Mouse (Mus musculus) brain, embryonic 18.5 days (tissue): ENCODE measurements around the gene Celsr1.

Experiments used
- DNase-seq: peaks from one replicate; pipeline ENCODE4 v3.0.0-alpha.2; 2012; ENCODE audit warnings: low read depth, low spot score

The Celsr1 gene

DNA sequence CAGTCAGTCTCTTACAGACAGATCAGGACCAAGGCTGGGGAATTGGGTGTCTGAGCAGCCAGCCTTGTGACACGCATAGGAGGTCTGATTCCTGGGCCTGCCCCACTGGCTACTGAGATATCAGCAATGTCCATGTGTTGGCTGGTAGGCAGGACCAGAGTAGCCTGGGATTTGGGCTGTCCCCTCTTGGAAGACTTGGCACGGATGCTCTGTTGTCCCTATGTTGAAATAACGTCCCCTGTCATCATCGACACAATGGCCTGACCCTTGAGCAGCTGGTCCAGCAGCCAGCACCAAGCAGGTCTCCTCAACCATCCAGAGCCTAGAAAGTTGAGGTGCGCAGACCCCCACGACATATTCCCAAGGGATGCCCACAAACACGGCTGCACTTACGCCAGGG lies 70.9 kb downstream of the Celsr1 start:
- DNase-seq = no peak

DNA sequence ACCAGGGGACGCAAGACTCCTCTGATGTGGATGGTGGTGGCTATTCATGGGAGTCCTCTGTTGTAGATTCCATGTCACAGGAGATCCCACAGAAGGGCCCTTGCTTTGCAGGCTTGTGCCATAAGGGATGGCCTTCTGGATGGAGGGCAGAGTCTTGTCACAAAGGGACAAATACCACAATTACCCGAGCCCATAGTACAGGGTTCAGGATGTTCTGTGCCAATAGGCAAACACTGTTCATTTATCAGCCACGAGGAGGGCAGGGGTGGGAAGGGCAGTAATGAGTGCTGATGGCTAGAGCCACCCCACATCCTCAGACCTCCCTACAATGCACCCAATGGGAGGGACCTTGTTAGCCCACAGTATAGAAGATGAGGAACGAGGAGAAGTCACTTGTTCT lies 71.9 kb downstream of the Celsr1 start:
- DNase-seq = no peak

DNA sequence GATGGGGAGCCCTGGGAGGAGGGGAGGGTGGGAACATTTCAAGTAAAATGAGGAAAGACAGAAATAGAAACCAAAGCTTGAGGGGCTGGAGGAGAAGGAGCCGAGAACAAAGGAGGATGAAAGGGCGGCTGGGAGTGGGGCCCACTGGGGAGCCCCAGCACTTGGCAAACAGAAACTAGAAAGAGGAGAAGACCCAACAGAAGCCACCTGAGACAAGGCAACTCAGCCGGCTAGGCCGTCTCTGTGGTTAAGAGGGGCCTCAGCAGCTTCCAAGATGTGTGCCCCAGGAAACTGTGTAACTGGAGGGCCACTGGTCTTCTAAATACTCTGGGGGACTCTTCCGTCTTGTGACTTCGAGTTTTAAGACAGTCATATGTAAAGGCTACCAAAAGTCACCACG lies 72.4 kb downstream of the Celsr1 start:
- DNase-seq = no peak

DNA sequence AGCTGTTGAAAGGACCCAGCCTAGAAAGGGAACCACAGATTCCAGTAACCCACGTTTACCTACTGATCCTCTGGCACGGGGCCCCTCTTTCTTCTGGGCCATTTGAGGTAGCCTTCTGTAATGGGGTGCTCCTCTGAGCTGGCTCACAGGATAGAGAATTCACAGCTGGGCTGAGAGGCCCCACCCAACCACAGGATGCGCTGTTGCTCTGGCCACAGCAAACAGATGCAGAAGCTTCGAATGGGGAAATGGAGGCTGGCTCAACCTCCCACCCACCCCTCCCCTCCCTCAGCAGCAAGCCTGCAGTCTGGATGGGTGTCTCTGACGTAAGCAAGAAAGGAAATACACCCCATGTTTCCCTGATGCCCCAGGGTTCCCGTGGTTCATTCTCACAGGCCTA lies 77.4 kb downstream of the Celsr1 start:
- no peak for DNase-seq

DNA sequence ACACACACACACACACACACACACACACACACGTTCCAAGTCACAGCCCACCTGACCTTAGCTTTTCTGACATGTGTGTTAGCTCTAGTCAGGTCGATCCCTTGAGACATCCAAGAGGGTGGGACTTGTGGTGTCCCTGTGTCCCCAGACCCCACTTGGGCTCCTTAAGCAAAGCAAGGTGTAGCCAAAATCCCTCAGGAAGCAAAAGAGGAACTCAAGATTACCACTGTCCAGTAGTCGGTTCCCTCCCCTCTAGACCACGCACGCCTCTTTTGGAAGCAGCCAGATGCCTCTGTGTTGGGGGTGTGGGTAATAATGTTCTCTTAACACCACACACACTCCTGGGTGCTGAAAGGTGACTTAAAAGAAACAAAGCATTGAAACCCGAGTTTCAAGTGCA lies 80.1 kb downstream of the Celsr1 start:
- DNase-seq = no peak

DNA sequence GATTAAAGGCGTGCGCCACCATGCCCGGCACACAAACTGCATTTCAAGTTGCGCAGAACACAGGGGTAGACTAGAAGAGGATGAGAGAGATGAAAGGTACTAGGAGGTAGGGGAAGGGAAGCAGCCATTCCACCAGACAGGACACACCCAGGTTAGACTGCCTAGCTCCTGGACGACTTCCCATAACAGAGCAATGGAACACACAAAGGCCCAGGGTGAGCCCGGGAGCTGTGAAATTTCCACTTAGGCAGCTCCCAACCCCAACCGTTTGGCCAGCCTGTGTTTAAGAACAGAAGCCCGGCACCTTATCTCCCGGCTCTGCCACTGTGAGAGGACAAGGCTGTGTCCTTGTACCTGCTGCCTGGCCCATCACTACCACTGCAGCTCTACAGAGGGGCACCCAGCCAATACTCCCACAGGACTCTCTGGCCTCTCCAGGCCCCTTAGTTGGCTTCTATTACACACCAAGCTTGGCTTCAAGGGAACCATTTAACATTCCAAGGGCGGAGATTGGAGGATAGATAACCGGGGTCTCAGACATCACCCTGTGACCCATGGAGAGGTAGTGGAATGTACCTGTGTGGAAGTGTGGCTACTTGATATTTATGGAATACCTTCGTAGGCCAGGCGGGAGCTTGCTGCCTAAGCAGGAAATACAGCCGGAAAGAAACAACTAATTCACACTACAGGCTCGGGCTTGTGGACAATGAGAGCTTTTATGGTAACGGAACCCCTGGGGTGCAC lies 84.0 kb downstream of the Celsr1 start:
- no peak for DNase-seq

DNA sequence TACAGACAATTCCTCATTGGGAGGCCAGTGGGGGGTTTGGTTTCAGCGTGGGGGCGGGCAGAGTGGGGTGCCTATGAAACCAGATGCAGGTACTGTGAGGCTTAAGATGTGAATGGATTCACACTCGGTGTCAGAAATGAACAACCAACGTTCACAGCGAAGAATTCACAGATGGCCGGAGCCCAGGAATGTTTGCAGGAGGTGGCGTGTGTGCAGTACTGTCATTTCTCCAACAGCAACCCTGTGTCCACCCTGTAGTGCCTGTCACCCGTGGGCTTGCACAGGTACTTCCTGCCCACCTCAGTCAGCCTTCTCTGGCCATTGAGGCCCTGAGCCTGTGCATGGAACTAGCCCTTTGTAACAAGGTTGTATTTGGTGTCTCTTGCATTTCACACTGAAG lies 85.6 kb downstream of the Celsr1 start:
- DNase-seq = no peak

DNA sequence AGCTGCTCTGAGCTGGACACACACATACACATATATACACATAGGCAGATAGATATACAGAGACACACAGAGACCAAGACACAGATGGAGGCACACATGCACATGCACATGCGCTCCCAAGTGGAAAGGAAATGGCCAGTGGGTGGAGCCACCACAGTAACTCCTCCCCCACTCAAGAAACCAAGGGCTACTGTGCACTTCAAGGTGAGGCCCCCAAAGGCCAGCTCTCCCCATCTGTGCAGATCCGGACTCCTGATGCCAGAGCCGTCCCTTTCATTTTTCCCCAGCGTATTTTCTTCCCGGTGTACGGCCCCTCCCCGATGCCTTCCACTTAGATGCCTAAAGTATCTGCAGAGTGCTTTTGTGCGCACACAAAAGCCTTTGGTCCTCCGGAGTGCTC lies 86.0 kb downstream of the Celsr1 start:
- no peak for DNase-seq

DNA sequence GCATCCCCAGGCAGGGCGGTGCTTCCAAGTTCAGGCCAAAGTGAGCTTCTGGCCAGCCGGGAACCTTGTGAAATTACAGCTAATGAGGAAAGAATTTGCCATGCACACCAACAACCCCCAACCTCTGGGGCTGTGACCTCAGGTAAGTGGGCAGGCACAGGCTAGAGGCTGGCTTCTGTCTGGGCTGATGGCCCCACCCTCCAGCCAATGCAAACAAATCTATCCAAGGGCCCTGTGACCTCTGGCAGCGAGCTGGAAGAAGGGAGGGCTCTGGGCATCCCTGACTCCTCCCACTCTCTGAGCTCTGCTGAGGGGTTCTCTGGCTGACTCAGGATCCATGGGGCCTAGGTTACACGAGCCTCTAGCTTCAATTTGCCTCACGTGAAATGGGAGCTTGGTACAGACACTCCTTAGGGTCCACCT lies 97.9 kb downstream of the Celsr1 start:
- no peak for DNase-seq

DNA sequence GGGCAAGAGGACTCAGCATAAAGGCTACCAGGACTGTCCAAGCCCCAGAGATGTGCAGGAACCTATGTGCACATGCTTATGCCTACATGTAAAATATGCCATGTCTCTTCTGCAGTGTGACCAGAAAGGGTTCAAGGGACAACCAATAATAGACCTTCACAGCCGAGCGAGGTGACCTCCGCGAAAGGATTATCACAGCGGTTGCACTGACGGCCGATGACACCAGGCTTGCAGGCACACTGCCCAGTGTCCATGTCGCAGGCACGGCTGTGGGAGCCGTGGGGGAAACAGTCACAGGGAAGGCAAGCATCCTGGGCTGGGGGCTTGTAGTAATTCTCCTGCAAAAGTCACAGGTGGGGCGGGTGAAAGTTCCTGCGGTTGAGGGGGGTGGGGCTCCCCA lies 105.4 kb downstream of the Celsr1 start:
- no peak for DNase-seq

DNA sequence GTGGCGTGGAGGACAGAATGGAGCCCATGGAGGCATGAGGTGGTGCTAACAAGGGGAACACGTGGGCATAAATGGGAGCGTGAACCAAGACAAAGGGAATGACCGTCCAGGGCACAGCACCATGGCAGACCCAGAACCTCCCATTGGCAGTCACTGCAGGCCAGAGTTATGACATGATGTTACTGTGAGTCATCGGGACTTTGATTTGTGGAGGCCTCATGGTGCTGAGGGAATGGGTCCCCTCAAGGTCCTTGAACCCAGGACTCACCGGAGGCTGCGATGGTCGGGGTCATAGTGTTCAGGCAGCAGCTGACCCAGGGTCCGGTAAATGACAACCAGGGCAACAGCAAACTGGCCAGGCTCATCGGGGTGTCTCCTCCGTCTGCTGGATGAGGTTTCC lies 111.7 kb downstream of the Celsr1 start:
- DNase-seq = no peak

DNA sequence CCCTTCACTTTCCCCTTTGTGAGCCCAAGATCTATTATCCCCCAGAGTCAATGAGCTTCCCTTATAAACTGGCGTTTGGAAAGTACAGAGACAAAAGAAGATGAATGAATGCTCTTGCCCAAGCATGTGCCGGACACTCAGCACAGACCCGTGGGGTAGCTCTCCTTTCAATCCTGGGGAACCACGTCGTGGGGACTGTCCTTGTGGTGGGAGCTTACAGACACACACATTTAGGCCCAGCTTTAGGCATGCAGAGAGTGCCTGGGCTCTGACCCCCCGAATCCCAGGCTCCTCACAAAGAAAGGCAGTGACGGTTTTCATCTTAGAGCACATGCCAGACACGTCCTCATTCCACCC lies 113.7 kb downstream of the Celsr1 start:
- no peak for DNase-seq

DNA sequence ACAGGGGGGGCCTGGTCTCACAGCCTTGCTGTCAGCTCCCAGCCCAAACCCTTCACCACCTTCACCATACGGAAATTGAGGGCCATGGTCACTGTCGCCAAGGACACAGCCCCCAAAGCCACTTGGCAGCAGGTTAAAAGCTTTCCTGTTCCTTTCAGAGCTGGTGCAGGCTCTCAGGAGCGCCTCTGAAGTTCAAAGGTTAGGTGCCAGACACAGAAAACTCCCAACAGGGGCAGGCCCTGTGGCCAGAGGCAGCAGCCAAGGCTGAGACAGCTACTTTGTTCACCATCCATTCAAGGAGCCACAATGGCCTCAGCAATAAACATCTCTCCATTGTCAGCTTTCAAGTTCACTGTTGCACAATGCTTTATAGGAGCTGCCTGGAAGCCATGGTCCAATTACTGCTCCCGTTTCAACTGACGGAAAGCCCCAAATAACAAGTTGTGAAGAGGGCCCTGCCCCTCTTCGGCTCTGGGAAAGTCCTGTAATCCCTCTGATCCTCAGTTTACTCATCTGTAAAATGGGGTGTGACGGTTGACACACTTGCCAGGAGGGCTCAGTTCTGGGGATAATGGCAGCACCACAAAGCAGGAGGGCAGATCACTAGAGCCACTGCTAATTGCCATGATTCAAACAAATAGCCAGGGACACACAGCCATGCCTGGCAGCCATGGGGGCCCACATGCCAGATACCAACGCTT lies 114.2 kb downstream of the Celsr1 start:
- no peak for DNase-seq

DNA sequence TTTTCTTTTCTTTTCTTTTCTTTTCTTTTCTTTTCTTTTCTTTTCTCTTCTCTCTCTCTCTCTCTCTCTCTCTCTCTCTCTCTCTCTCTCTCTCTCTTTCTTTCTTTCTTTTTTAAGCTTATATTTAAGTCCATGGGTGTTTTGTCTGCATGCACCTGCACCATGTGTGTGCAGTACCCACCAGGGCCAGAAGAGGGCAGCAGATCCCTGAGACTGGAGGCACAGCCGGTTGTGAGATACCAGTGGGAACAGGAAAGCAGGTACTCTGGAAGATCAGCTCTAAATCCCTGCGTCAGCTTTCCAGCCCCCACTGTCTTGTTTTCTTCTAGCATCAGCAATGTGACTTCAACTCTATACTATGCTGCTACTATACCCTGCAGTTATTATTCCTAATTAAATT lies 120.0 kb downstream of the Celsr1 start:
- DNase-seq = no peak

DNA sequence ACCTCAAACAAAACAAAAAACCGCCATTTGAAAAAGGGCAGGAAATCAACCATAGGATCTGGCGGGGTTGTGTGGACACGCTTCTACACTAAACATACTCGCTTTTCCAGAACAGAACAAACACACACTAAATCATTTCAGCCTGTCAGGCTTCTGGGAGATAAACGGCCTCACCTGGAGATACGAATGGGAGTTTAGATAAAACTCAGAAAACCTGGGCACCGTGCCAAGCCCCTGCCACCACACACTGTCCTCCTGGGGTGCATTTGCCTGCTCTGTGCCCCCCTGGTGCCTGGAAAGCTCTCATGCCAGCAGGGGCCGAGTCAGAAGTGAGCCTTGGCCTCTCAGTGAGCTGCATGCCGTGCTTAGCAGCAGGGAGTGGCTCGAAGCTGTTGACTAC lies 123.6 kb downstream of the Celsr1 start:
- no peak for DNase-seq

DNA sequence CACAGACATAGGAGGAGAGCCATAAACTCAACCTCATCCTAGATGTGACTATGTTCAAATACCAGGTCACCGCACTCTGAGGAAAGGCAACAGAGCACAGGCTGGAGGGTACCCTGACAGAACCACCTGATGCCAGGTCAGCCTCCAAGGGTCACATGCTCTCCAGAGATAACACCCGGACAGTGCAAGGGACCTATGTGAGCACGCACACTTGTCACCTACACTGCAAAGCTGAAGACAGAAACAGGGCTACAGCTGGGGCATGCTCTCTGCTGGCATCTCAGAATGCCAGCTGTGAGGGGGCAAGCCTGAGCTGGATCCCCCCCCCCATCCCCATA lies 124.1 kb downstream of the Celsr1 start:
- no peak for DNase-seq

DNA sequence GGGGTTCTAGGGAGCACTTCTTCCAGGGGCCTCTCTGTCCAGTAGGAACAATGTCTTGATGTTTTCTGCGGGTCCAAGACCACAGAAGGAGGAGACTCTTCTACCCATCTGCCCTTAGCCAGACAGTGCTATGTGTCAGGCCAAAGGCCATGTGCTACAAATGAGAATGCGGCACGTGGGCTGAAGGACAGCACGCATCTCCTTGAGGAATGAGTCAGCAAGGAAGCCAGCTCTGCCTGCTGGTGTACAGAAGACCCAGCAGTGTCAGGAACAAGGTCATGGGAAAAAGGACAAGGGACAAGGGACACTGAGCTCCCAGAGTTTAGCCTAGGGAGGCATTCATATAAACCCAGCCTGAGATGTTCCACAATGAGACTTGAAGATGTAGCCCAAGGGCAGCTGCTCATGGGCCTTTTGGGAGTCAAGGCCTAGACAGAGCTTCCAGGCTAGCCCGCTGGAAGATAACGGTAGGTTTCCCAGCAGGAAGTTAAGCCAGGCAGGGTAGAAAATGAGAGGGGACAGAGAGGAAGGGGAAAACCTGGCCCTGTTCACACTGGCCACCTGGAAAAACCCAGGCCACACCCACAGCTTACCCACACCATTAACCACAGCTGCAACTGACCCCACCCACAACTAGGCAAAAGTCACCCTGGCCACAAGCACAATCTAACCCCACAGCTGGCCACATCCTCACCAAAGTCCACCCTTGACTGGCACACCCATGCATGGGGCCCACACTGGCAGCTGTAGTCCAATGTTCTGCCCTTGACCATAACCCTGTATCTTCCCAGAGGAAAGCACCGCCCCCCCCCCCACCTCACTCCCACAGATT lies 124.7 kb downstream of the Celsr1 start:
- no peak for DNase-seq

DNA sequence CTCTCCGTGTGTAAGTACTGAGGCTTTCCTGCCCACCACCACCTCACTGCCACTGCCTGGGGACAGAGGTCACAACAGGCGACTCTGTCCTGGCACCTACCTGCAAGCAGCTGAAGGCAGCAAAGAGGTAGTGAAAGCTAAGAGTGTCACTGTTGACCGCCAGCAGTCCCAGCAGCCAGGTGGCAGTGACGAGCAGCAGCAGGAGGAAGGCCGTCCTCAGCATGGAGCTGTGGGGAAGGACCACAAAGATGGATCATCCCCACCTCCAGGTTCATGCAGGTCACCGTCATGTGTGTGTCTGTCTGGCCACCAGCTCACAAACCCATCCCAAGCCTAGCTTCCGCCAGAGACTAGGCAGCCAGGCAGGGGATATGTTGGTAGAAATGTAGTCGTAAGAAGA lies 129.8 kb downstream of the Celsr1 start:
- no peak for DNase-seq

DNA sequence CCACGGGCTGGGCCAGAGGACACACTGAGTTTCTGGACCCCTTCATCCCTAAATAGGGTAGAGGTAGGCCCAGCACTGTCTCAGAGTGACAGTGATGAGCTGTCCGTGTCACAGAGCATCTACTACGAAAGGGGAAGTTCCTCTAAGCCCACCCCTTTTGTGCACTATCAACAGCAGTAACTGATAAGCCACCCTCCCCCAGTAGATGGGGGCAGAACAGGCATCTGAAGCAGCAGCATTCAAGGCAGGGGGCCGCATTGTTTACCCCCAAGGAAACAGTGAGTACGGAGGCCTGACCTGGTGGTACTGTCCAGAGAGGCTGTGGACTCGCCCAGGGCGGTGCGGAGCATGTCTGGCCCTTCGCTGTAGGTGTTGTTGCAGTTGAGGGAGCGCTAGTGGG lies 131.1 kb downstream of the Celsr1 start:
- DNase-seq = no peak

DNA sequence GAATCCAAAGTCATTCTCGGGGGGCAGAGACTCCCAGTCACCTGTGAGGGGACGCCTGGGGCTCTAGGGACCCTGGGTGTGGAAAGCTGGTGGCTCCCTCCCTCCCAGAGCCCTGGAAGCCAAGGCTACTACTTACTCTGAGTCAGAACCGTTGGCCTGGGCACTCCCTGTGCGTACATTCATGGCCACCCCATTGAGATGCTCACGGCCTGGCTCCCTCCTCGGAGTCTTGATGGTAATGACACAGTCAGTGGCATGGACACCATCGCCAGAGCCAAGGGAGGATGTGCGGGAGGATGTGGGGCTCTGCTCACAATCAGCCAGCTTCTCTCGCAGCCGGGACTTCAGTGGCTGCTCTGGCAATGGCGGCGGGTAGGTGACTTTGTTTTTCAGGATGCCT lies 132.8 kb downstream of the Celsr1 start:
- no peak for DNase-seq

DNA sequence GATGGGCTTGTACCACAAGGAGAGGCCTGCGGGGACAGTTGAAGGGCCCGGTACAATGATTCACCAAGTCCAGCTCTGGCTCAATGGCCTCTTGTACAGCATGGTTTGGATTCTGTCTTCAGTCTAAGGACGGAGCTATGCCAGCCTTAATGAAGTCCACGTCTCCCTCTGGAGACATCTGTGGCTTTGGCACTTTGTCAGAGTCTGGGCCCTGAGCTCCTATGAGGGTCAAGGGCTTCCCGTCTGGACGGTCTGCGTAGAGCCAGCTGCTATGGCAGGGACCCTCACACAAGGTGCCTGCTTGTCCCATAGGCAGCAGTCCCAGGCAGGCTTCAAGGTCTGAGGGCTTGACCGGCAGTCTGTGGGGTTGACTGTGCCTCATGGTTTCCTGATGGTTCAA lies 133.3 kb downstream of the Celsr1 start:
- DNase-seq = no peak

DNA sequence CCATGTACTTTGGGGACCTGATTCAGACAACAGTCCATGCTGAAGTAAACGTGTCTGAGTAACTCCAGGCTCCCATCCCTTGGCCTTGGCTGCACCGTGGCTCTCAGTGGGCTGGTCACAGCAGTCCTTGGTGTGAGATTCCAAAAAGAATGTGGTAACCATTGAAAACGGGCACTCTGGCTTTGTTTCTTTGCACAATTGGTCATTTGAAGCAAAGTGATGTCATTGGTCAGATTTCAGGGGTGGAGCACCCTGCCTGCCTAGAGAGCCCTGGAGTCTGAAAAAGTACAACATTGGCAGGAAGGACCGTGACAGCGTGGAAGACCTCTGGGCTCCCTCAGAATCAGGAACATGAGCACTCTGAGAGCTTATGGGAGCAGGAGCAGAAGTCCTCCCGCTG lies 134.2 kb downstream of the Celsr1 start:
- DNase-seq = no peak

DNA sequence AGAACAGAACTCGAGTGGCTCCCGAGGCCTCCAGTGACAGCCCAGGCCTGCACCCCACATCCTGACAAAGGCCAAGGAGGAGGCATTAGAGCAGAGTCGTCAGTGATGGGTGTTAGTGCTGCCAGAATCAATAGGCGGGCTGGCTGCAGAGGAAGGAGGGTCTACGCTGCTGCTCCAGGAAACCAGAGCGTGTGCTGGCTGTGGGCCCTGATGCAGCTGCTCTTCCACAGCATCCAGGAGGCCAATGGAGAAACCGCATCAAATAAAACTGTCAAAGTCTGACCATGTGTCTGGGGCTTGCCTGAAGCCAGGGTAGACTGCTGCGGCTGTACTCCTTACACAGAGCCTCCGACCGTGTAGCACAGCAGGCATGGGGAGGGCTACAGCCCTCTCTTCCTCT lies 136.5 kb downstream of the Celsr1 start:
- no peak for DNase-seq
